Mouse (Mus musculus): ENCODE results near the gene Nrg3. TPM values are rescaled to one million over a fixed set of nuclear protein-coding genes. Genes with fewer than 3 reads are reported as not detected.

Gene Nrg3
- total RNA-seq, 2 experiments from 2014 or later, result not detected

DNA sequence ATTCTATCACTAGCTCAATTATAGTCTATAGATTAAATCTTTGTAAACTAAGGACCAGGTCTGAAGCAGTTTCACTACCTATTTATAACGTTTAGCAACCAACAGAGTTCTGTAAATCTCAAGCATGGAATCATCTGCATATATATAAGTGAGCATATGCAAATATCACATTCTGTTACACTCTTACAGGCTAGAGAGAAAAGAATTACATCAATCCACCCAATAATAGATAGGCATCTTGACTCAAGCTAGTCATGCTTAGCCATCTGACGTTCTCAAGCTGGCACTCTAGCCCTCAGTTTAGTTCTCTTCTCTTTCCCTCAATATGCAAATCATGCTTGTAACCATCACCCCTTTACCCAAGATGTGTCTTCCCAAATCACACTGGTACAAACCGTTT is 835.8 kb downstream of the Nrg3 start:
- DNase-seq, result no peak
- intact Hi-C loops (cut with DNase I), result no loop called here

- intact Hi-C loops (cut with DNase I), result no loop called here
- DNase-seq, result no peak
Observed at GRCm38 (mm10) chr14:38630114-38630513, 842.8 kb downstream of the Nrg3 start.

GRCm38 (mm10) chr14:38629671-38630070 is 843.2 kb downstream of the Nrg3 start:
- no peak for DNase-seq
- intact Hi-C loops (cut with DNase I), result no loop called here

GRCm38 (mm10) chr14:38628862-38629619 is 843.8 kb downstream of the Nrg3 start:
- intact Hi-C loops (cut with DNase I), result no loop called here
- DNase-seq, result no peak

GRCm38 (mm10) chr14:38616969-38617368 is 855.9 kb downstream of the Nrg3 start:
- intact Hi-C loops (cut with DNase I), result no loop called here
- DNase-seq, result no peak

- DNase-seq, result no peak
- intact Hi-C loops (cut with DNase I), result no loop called here
Observed at GRCm38 (mm10) chr14:38597735-38598134, 875.2 kb downstream of the Nrg3 start.

DNA sequence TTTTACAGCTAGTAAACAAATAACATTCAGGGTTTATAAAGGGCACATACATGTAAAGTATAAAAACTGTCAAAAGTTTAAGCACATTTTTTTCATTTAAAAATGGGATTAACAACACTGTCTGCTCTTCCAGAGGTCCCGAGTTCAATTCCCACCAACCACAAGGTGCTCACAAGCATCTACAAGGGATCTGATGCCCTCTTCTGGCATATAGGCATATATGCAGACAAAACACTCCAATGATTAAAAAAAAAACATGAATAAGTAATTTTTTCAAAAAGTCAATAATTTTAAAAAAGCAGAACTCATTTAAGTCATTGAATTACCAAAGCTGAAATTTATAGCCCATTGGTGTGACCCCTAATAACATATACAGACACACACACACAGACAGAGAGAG is 878.6 kb downstream of the Nrg3 start:
- no peak for DNase-seq
- intact Hi-C loops (cut with DNase I), result no loop called here

- no peak for DNase-seq
- intact Hi-C loops (cut with DNase I), result no loop called here
Observed at GRCm38 (mm10) chr14:38576796-38577195, 896.1 kb downstream of the Nrg3 start.

DNA sequence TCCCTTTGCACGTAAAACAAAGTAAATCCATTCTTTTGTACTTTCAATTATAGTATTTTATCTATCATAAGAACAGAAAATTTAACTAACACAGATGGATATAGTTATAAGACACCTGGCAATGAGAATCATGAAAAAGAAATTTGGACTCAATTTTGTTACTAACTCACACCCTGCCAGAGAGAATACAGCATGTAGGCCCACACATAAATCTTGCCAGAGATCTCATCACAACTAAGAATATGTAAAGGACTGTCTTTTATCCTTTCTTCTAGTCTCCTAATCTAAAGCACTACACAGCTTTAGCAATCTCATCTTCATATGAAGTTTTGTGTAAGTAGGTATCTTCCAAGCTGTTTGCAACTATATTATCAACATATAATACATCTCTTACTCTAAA is 904.7 kb downstream of the Nrg3 start:
- DNase-seq, result no peak
- intact Hi-C loops (cut with DNase I), result no loop called here

GRCm38 (mm10) chr14:38566182-38566581 is 906.7 kb downstream of the Nrg3 start:
- intact Hi-C loops (cut with DNase I), result no loop called here
- DNase-seq, result no peak

DNA sequence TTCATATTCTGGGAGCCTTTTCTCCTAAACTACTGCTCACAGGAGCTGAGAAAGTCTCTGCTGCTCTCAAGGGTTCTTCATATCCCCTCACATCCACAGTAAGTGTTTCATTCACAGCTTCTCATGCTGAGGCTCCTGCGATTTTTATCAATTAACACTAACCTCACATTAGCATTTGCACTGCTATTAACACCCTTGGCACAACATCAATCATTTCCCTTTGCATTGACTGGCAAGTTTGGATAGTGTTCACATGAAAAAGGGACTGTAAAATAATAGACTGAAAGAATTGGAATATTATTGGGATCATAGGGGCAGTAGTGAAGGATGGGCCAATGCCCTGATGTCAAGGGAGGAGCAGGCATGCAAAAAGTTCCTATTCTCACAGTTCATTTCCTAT is 918.3 kb downstream of the Nrg3 start:
- no peak for DNase-seq
- intact Hi-C loops (cut with DNase I), result no loop called here

- intact Hi-C loops (cut with DNase I), result loop anchor here (1.0 kb wide), 1 partner anchor 17 kb away; no protein-coding TSS in a partner anchor
- DNase-seq, result no peak
Observed at GRCm38 (mm10) chr14:38547257-38547656, 925.6 kb downstream of the Nrg3 start.

- DNase-seq, result no peak
- intact Hi-C loops (cut with DNase I), result no loop called here
Observed at GRCm38 (mm10) chr14:38535181-38535580, 937.7 kb downstream of the Nrg3 start.

- no peak for DNase-seq
- intact Hi-C loops (cut with DNase I), result no loop called here
Observed at GRCm38 (mm10) chr14:38533495-38533894, 939.4 kb downstream of the Nrg3 start.

DNA sequence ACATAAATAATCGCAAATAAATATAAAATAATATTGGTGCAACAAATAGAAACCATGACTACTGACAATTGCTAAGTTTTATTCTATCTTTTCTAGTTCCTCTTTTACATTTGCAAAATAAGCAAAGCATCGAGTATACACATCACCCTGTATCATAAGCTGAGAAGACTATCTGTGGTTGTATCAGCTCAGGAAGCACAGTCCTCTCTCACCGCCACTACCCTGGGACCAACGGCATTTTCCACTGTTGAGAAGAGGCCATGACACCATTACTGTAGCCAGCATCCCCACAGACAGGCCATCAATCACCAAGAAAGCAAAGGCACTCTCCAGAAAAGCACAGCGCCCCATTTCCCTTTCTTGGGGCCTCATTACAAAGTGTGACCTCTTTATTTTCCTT is 956.7 kb downstream of the Nrg3 start:
- intact Hi-C loops (cut with DNase I), result no loop called here
- no peak for DNase-seq

GRCm38 (mm10) chr14:38509016-38509415 is 963.9 kb downstream of the Nrg3 start:
- DNase-seq, result no peak
- intact Hi-C loops (cut with DNase I), result no loop called here

DNA sequence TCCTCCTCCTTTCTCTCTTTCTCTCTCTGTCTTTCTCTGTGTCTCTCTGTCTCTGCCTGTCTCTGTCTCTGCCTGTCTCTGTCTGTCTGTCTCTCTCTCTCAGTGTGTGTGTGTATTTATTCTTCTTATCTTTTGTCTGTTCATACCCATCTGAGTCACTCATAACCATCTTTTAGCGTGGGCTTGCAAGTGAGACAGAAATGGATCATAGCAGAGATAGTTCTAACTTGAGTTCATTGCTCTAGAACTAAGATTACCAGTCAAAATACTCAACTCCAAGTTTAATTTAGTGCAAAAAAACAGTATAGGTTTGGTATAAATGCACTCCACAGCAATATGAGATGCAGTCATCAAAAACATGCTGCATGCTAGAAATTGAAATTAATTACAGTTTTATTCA is 977.9 kb downstream of the Nrg3 start:
- DNase-seq, result no peak
- intact Hi-C loops (cut with DNase I), result no loop called here

DNA sequence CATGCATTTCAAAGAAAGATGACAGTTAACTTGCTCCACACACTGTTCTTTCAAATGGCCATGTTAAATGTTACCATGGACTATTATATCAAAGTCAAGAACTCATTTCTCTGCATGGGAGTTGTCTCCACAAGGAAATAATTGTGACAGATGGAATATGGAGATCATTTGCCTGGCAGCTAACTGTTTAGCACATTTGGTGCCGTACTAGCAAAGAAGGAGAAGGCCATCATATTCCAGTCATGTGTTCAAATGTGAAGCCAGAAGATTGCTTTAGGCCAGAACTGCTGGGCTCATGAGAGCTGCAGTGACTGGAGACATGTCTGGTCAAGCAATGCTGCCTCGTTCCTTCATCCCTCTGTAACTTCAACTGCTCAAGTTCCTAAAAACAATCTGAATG is 1025.8 kb downstream of the Nrg3 start:
- DNase-seq, result no peak
- intact Hi-C loops (cut with DNase I), result no loop called here

- no peak for DNase-seq
- intact Hi-C loops (cut with DNase I), result no loop called here
Observed at GRCm38 (mm10) chr14:38444788-38445187, 1028.1 kb downstream of the Nrg3 start.

GRCm38 (mm10) chr14:38433793-38434589 is 1038.9 kb downstream of the Nrg3 start:
- intact Hi-C loops (cut with DNase I), result no loop called here
- no peak for DNase-seq

DNA sequence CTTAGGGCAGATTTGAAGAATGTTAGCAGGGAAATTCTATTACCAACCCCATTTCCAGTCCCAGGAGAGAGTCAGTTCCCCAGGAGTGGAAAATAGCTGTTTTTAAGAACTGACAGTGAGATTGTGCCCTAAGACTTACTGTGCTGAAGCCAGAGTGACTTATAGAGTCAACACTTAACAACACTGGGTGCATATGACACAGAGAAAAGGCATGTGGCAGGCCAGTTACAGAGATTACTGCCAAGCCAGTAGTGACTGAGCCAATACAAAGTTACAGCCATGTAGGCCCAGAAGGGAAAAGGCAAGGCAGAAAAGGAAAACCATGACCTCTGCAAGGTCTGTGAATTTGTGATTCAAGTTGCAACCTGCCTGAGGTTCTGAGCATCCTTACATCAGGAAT is 1098.2 kb downstream of the Nrg3 start:
- intact Hi-C loops (cut with DNase I), result no loop called here
- no peak for DNase-seq

DNA sequence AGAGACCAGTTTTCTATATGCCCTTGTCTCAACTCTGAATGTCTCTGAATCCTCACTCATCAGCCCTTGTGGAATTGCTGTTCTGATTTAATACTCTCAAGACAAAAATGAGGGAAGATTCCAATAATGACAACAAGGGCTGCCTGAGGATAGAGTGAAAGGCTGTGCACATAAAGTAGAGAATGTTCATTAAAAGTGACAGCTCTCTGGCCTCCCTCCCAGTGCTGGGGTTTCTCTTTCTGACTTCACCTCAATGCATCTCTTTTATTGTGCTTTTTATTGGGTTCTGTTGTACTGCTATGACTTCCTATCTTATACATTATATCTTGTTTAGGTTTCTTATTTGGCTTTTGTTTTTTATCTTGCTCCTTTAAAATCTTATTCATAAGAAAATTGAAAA is 1131.9 kb downstream of the Nrg3 start:
- DNase-seq, result no peak
- intact Hi-C loops (cut with DNase I), result no loop called here
